Mouse (Mus musculus) neural tube, embryonic 13.5 days (tissue): ENCODE data around the gene Cd38. TPM values are rescaled to one million over a fixed set of nuclear protein-coding genes. Genes with fewer than 3 reads are reported as not detected.
A peak's percentile ranks its signal among the peaks of the same experiment; 100 is the strongest.

Experiments used
- ATAC-seq: fragments of 200-750 bp; cut with Nextera tagmentation; 2 replicates; pipeline ENCODE4 v1.8.0; 2017; ENCODE audit warnings: low read depth, mild to moderate bottlenecking, moderate TSS enrichment, moderate library complexity
- H3K27ac ChIP-seq: fragments of 300-500 bp; sonication (generic); replicated peaks from 2 replicates; pipeline ENCODE4 v1.5.1; 2015; ENCODE audit warnings: moderate library complexity, mild to moderate bottlenecking, inconsistent platforms
- H3K27me3 ChIP-seq: fragments of 300-500 bp; sonication (generic); 2 replicates; pipeline ENCODE4 v1.6.1; 2015; ENCODE audit warnings: mild to moderate bottlenecking, inconsistent platforms
- H3K36me3 ChIP-seq: fragments of 300-500 bp; sonication (generic); 2 replicates; pipeline ENCODE4 v1.6.1; 2015; ENCODE audit warnings: mild to moderate bottlenecking, inconsistent platforms
- H3K4me1 ChIP-seq: fragments of 300-500 bp; sonication (generic); replicated peaks from 2 replicates; pipeline ENCODE4 v1.6.1; 2015; ENCODE audit warnings: inconsistent platforms
- H3K4me2 ChIP-seq: fragments of 300-500 bp; sonication (generic); 2 replicates; pipeline ENCODE4 v1.6.1; 2015; ENCODE audit warnings: inconsistent platforms, mild to moderate bottlenecking, moderate library complexity
- H3K4me3 ChIP-seq: fragments of 300-500 bp; sonication (generic); 2 replicates; pipeline ENCODE4 v1.5.1; 2015; ENCODE audit warnings: mild to moderate bottlenecking, inconsistent platforms
- H3K9ac ChIP-seq: fragments of 300-500 bp; sonication (generic); 2 replicates; pipeline ENCODE4 v1.6.1; 2015; ENCODE audit warnings: moderate library complexity, mild to moderate bottlenecking, inconsistent platforms
- H3K9me3 ChIP-seq: fragments of 300-500 bp; sonication (generic); 2 replicates; pipeline ENCODE4 v1.6.1; 2016; ENCODE audit warnings: inconsistent platforms
- WGBS: fragments of 180-500 bp; shearing (Covaris S2); methylation state at CpG from one replicate; pipeline ENCODE4 v1.1.7; 2015; 5-methylcytosine and 5-hydroxymethylcytosine counted together
- polyA plus RNA-seq: library from polyadenylated mRNA; unstranded; fragments of >200 nt; fragmentation: Nextera tagmentation; extraction: Ambion mirVana; gene quantifications from 2 replicates; pipeline ENCODE4 v1.2.1, GENCODE M21; 2015

Gene Cd38
- polyA plus RNA-seq, 1 experiment from 2014 or later, result 4.8 TPM

DNA sequence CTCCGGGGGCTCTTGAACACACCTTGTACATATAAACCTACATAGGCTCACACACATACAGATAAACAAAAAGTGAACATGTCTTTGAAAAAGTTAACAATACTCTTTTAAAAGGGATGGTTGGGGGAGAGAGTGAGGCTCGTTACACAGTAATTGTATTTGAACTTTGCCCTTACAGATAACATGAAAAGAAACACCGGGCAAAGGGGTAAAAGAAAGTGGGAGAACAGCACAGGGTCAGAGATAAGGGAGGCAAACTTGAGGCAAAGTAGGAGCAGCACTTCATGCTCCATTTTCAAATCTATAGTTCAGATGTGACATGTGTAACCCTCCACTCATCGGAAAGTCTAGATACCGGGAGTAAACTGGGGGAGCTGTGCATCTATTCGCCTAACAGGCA lies 4.7 kb upstream of the Cd38 start:
- H3K9me3 ChIP-seq, result no peaks in the 10 kb centered on the region
- 79% methylated on average over 6 of the region's 6 CpGs for WGBS
- H3K4me1 ChIP-seq, result peaks cover under 1% of the 10 kb centered on the region
- no peaks in the 10 kb centered on the region for H3K36me3 ChIP-seq
- H3K27me3 ChIP-seq, result no peaks in the 10 kb centered on the region
- ATAC-seq, result no peak
- no peak overlapping the region for H3K27ac ChIP-seq
- no peak overlapping the region for H3K4me3 ChIP-seq
- no peak overlapping the region for H3K9ac ChIP-seq
- no peak overlapping the region for H3K4me2 ChIP-seq

- Histone ChIP-seq H3K36me3 (no peaks in the 10 kb centered on the region), H3K4me1 (peaks cover 10% of the 10 kb centered on the region), H3K4me3 (no peak overlapping the region), H3K9me3 (no peaks in the 10 kb centered on the region), H3K4me2 (no peak overlapping the region), H3K9ac (no peak overlapping the region), H3K27me3 (no peaks in the 10 kb centered on the region), H3K27ac (no peak overlapping the region)
- no peak for ATAC-seq
- WGBS, result 84% methylated on average over 2 of the region's 2 CpGs
Observed at GRCm38 (mm10) chr5:43865316-43865715, 3.0 kb upstream of the Cd38 start.

GRCm38 (mm10) chr5:43868711-43869600 lies 603 bp downstream of the Cd38 start:
- Histone ChIP-seq H3K27ac (no peak overlapping the region), H3K9ac (peak overlapping the region; percentile 63), H3K9me3 (no peaks in the 10 kb centered on the region), H3K36me3 (no peaks in the 10 kb centered on the region), H3K4me1 (peaks cover 10% of the 10 kb centered on the region), H3K4me2 (peak overlapping the region; percentile 70), H3K4me3 (peak overlapping the region; percentile 36), H3K27me3 (no peaks in the 10 kb centered on the region)
- peak; percentile 53; the same call in 1 of the 2 replicates for ATAC-seq
- 5% methylated on average over 28 of the region's 28 CpGs for WGBS

GRCm38 (mm10) chr5:43871845-43872244 lies 3.5 kb downstream of the Cd38 start:
- no peak for ATAC-seq
- H3K9ac ChIP-seq, result no peak overlapping the region
- no peak overlapping the region for H3K27ac ChIP-seq
- no peaks in the 10 kb centered on the region for H3K9me3 ChIP-seq
- H3K36me3 ChIP-seq, result no peaks in the 10 kb centered on the region
- 73% methylated on average over 1 of the region's 1 CpGs for WGBS
- H3K27me3 ChIP-seq, result no peaks in the 10 kb centered on the region
- no peak overlapping the region for H3K4me3 ChIP-seq
- peaks cover 10% of the 10 kb centered on the region for H3K4me1 ChIP-seq
- H3K4me2 ChIP-seq, result no peak overlapping the region

DNA sequence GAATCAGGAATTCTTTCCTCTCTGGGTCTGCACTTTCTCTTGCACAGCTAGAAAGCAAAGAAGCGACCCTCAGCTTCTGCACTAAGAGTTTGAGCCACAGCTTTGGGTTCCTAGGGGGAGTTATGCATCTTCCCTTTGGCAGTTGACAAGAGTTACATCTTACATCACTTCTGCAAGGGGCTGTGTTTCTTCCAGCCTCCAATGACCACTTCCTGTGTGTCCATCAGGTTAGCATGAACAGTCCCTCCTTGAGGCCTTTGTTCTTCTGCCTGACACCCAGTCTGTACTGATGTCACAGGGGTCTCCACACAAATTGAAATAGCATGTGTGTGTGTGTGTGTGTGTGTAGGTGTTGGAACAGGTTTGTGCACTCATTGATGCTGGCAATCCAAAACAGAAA lies 4.3 kb downstream of the Cd38 start:
- ATAC-seq, result no peak
- Histone ChIP-seq H3K36me3 (no peaks in the 10 kb centered on the region), H3K4me1 (peaks cover 10% of the 10 kb centered on the region), H3K9ac (no peak overlapping the region), H3K9me3 (no peaks in the 10 kb centered on the region), H3K4me3 (no peak overlapping the region), H3K27me3 (no peaks in the 10 kb centered on the region), H3K4me2 (no peak overlapping the region), H3K27ac (no peak overlapping the region)
- 76% methylated on average over 1 of the region's 1 CpGs for WGBS

GRCm38 (mm10) chr5:43882034-43882433 lies 13.7 kb downstream of the Cd38 start:
- H3K27me3 ChIP-seq, result no peaks in the 10 kb centered on the region
- H3K9me3 ChIP-seq, result no peaks in the 10 kb centered on the region
- no peak overlapping the region for H3K9ac ChIP-seq
- H3K36me3 ChIP-seq, result no peaks in the 10 kb centered on the region
- no peaks in the 10 kb centered on the region for H3K4me1 ChIP-seq
- H3K4me2 ChIP-seq, result no peak overlapping the region
- H3K27ac ChIP-seq, result no peak overlapping the region
- 90% methylated on average over 3 of the region's 3 CpGs for WGBS
- H3K4me3 ChIP-seq, result no peak overlapping the region
- no peak for ATAC-seq

DNA sequence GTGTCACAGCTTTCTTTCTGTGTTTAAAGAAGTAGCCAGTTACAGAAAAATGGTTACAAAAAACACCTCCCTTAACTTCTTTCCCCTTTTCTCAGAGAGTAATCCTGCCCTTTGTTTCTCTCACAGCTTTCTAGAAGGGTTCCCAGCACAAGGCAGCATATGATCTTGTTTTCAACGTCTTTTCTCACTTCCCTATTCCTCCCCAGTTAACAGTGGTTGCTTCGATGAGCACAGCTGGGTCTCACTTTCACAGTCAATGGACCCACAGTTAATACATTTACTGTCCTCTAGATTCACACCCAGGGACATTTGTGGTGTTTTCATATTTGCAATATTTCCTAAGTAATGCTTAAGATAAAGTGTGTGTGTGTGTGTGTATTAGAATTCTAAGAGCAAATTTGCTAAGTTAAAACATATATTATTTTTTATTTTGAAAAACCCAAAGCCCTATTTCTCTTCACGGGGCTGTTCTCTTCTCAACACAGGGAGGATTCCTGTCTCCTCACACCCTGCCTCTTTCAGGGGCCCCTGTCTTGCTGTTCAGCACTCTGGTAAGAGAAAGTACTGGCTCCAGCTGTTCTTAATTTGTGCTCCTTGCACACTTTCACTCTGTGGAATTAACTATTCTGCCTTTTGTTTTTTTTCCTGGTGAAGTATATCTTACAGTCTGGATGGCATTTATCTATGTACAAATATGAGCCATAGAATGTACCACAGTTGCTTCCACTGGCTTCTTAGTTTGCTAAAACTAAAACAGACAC lies 16.9 kb downstream of the Cd38 start:
- Histone ChIP-seq H3K36me3 (no peaks in the 10 kb centered on the region), H3K4me3 (no peak overlapping the region), H3K9me3 (no peaks in the 10 kb centered on the region), H3K27ac (no peak overlapping the region), H3K27me3 (no peaks in the 10 kb centered on the region), H3K4me1 (no peaks in the 10 kb centered on the region), H3K9ac (no peak overlapping the region), H3K4me2 (no peak overlapping the region)
- ATAC-seq, result no peak
- WGBS, result 36% methylated on average over 3 of the region's 3 CpGs

- no peaks in the 10 kb centered on the region for H3K4me1 ChIP-seq
- no peak for ATAC-seq
- no peaks in the 10 kb centered on the region for H3K27me3 ChIP-seq
- no peaks in the 10 kb centered on the region for H3K9me3 ChIP-seq
- H3K36me3 ChIP-seq, result no peaks in the 10 kb centered on the region
- no peak overlapping the region for H3K4me3 ChIP-seq
- H3K27ac ChIP-seq, result no peak overlapping the region
- 29% methylated on average over 1 of the region's 1 CpGs for WGBS
- H3K4me2 ChIP-seq, result no peak overlapping the region
- H3K9ac ChIP-seq, result no peak overlapping the region
Observed at GRCm38 (mm10) chr5:43892386-43892785, 24.0 kb downstream of the Cd38 start.

DNA sequence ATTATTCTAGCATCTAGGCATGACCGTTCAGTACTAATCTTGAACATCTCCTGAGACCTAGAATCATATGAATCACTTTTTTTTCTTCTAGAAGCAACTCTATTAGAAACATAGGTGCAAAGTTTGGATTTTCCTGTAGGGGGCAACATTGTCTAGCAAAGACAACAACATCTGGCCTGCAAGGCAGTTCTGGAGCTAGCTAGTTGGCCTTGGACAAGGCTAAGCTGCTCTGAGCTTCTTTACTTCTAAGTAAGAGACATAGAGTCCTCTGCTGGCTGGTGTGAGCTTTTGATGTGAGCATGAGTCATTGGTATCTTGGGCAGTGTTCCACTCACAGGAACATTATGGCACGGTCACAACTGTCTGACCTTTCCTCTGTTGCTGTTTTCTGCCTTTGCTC lies 25.8 kb downstream of the Cd38 start:
- H3K4me2 ChIP-seq, result no peak overlapping the region
- no peak overlapping the region for H3K27ac ChIP-seq
- no peak overlapping the region for H3K9ac ChIP-seq
- no peaks in the 10 kb centered on the region for H3K4me1 ChIP-seq
- no peaks in the 10 kb centered on the region for H3K9me3 ChIP-seq
- no peak for ATAC-seq
- H3K36me3 ChIP-seq, result no peaks in the 10 kb centered on the region
- 78% methylated on average over 2 of the region's 2 CpGs for WGBS
- no peaks in the 10 kb centered on the region for H3K27me3 ChIP-seq
- no peak overlapping the region for H3K4me3 ChIP-seq

- no peaks in the 10 kb centered on the region for H3K27me3 ChIP-seq
- no peak overlapping the region for H3K4me3 ChIP-seq
- H3K36me3 ChIP-seq, result no peaks in the 10 kb centered on the region
- H3K4me2 ChIP-seq, result no peak overlapping the region
- H3K9ac ChIP-seq, result no peak overlapping the region
- no peak for ATAC-seq
- no peaks in the 10 kb centered on the region for H3K9me3 ChIP-seq
- WGBS, result 72% methylated on average over 3 of the region's 3 CpGs
- H3K27ac ChIP-seq, result no peak overlapping the region
- H3K4me1 ChIP-seq, result no peaks in the 10 kb centered on the region
Observed at GRCm38 (mm10) chr5:43895931-43896330, 27.6 kb downstream of the Cd38 start.

DNA sequence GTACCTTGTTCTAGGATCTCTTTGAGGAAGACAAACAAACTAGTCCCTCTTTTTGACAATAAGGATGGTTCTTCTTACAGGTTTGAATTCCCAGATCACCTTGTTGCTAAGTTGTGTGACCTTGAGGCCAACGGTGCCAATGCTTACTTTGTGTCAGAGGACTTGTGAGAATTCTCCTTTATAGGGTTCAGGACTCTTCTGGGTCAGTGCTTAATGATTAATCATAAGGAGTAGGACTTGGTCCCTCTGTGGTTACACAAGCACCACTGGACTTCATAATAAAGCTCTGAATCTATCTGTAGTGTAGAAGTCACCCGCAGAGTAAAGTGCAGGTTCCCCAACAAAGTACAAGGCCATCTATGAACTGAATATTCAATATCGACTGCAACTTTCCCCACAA lies 36.3 kb downstream of the Cd38 start:
- no peak overlapping the region for H3K4me2 ChIP-seq
- no peaks in the 10 kb centered on the region for H3K4me1 ChIP-seq
- no peaks in the 10 kb centered on the region for H3K9me3 ChIP-seq
- no peak overlapping the region for H3K4me3 ChIP-seq
- no peaks in the 10 kb centered on the region for H3K36me3 ChIP-seq
- no peak overlapping the region for H3K27ac ChIP-seq
- 92% methylated on average over 3 of the region's 3 CpGs for WGBS
- H3K9ac ChIP-seq, result no peak overlapping the region
- no peak for ATAC-seq
- H3K27me3 ChIP-seq, result no peaks in the 10 kb centered on the region

GRCm38 (mm10) chr5:43909213-43909612 lies 40.9 kb downstream of the Cd38 start:
- no peak for ATAC-seq
- no peak overlapping the region for H3K4me3 ChIP-seq
- no peaks in the 10 kb centered on the region for H3K4me1 ChIP-seq
- H3K4me2 ChIP-seq, result no peak overlapping the region
- 66% methylated on average over 9 of the region's 9 CpGs for WGBS
- no peak overlapping the region for H3K27ac ChIP-seq
- H3K27me3 ChIP-seq, result no peaks in the 10 kb centered on the region
- no peak overlapping the region for H3K9ac ChIP-seq
- H3K36me3 ChIP-seq, result no peaks in the 10 kb centered on the region
- no peaks in the 10 kb centered on the region for H3K9me3 ChIP-seq
